Mouse (Mus musculus) midbrain, embryonic 15.5 days (tissue): ENCODE results near the gene C3ar1. TPM values are rescaled to one million over a fixed set of nuclear protein-coding genes. Genes with fewer than 3 reads are reported as not detected.

Experiments
- ATAC-seq: fragments of 200-750 bp; cut with Nextera tagmentation; replicated peaks from 2 replicates; pipeline ENCODE4 v1.8.0; 2017; ENCODE audit warnings: moderate TSS enrichment
- H3K27ac ChIP-seq: fragments of 300-500 bp; sonication (generic); 2 replicates; pipeline ENCODE4 v1.5.1; 2015; ENCODE audit warnings: mild to moderate bottlenecking, inconsistent platforms
- H3K27me3 ChIP-seq: fragments of 300-500 bp; sonication (generic); replicated peaks from 2 replicates; pipeline ENCODE4 v1.6.1; 2015; ENCODE audit warnings: inconsistent platforms
- H3K36me3 ChIP-seq: fragments of 300-500 bp; sonication (generic); replicated peaks from 2 replicates; pipeline ENCODE4 v1.6.1; 2015; ENCODE audit warnings: inconsistent platforms
- H3K4me1 ChIP-seq: fragments of 300-500 bp; sonication (generic); 2 replicates; pipeline ENCODE4 v1.6.1; 2015; ENCODE audit warnings: inconsistent platforms
- H3K4me2 ChIP-seq: fragments of 300-500 bp; sonication (generic); 2 replicates; pipeline ENCODE4 v1.6.1; 2015; ENCODE audit warnings: inconsistent platforms, mild to moderate bottlenecking, moderate library complexity
- H3K4me3 ChIP-seq: fragments of 300-500 bp; sonication (generic); 2 replicates; pipeline ENCODE4 v1.5.1; 2015; ENCODE audit warnings: mild to moderate bottlenecking, inconsistent platforms
- H3K9ac ChIP-seq: fragments of 300-500 bp; sonication (generic); 2 replicates; pipeline ENCODE4 v1.6.1; 2015; ENCODE audit warnings: mild to moderate bottlenecking, inconsistent platforms
- H3K9me3 ChIP-seq: fragments of 300-500 bp; sonication (generic); 2 replicates; pipeline ENCODE4 v1.6.1; 2016; ENCODE audit warnings: inconsistent platforms
- WGBS: fragments of 180-500 bp; shearing (Covaris S2); methylation state at CpG from one replicate; pipeline ENCODE4 v1.1.7; 2015; ENCODE audit warnings: mixed read lengths; 5-methylcytosine and 5-hydroxymethylcytosine counted together
- polyA plus RNA-seq: library from polyadenylated mRNA; unstranded; fragments of >200 nt; fragmentation: Nextera tagmentation; extraction: Ambion mirVana; gene quantifications from 2 replicates; pipeline ENCODE4 v1.2.1, GENCODE M21; 2015

Gene C3ar1
- polyA plus RNA-seq, 1 experiment from 2014 or later = 1.4 TPM

GRCm38 (mm10) chr6:122867914-122868313 lies 12.0 kb upstream of the C3ar1 start:
- ATAC-seq = no peak
- Histone ChIP-seq H3K27ac (no peak overlapping the region), H3K27me3 (no peaks in the 10 kb centered on the region), H3K36me3 (no peaks in the 10 kb centered on the region), H3K4me1 (no peaks in the 10 kb centered on the region), H3K9ac (no peak overlapping the region), H3K4me3 (no peak overlapping the region), H3K9me3 (no peaks in the 10 kb centered on the region), H3K4me2 (no peak overlapping the region)
- WGBS = 66% methylated on average over 4 of the region's 4 CpGs

- no peaks in the 10 kb centered on the region for H3K9me3 ChIP-seq
- no peak for ATAC-seq
- no peaks in the 10 kb centered on the region for H3K4me1 ChIP-seq
- H3K27ac ChIP-seq = no peak overlapping the region
- no peaks in the 10 kb centered on the region for H3K36me3 ChIP-seq
- no peak overlapping the region for H3K9ac ChIP-seq
- WGBS = 89% methylated on average over 1 of the region's 1 CpGs
- no peaks in the 10 kb centered on the region for H3K27me3 ChIP-seq
- no peak overlapping the region for H3K4me3 ChIP-seq
- no peak overlapping the region for H3K4me2 ChIP-seq
Measured at GRCm38 (mm10) chr6:122862871-122863270, 6.9 kb upstream of the C3ar1 start.

- no peaks in the 10 kb centered on the region for H3K27me3 ChIP-seq
- ATAC-seq = no peak
Measured at GRCm38 (mm10) chr6:122862434-122862833, 6.5 kb upstream of the C3ar1 start.

GRCm38 (mm10) chr6:122854552-122854951 lies 1.4 kb downstream of the C3ar1 start:
- H3K27me3 ChIP-seq = no peaks in the 10 kb centered on the region
- no peaks in the 10 kb centered on the region for H3K9me3 ChIP-seq
- H3K9ac ChIP-seq = no peak overlapping the region
- H3K4me3 ChIP-seq = no peak overlapping the region
- H3K36me3 ChIP-seq = no peaks in the 10 kb centered on the region
- H3K27ac ChIP-seq = no peak overlapping the region
- WGBS = 81% methylated on average over 12 of the region's 12 CpGs
- H3K4me1 ChIP-seq = no peaks in the 10 kb centered on the region
- ATAC-seq = no peak
- no peak overlapping the region for H3K4me2 ChIP-seq

More at GRCm38 (mm10) chr6:122862434-122862833, 6.5 kb upstream of the C3ar1 start:
- Histone ChIP-seq H3K4me2 (no peak overlapping the region), H3K4me1 (no peaks in the 10 kb centered on the region), H3K9ac (no peak overlapping the region), H3K4me3 (no peak overlapping the region), H3K9me3 (no peaks in the 10 kb centered on the region), H3K27ac (no peak overlapping the region), H3K36me3 (no peaks in the 10 kb centered on the region)
- 87% methylated on average over 6 of the region's 6 CpGs for WGBS

- no peaks in the 10 kb centered on the region for H3K27me3 ChIP-seq
- H3K4me3 ChIP-seq = no peak overlapping the region
- no peak for ATAC-seq
- H3K9ac ChIP-seq = no peak overlapping the region
- H3K4me2 ChIP-seq = no peak overlapping the region
- H3K36me3 ChIP-seq = no peaks in the 10 kb centered on the region
- H3K27ac ChIP-seq = no peak overlapping the region
- H3K9me3 ChIP-seq = no peaks in the 10 kb centered on the region
- WGBS = 95% methylated on average over 2 of the region's 2 CpGs
- H3K4me1 ChIP-seq = no peaks in the 10 kb centered on the region
Measured at GRCm38 (mm10) chr6:122852696-122853095, 3.3 kb downstream of the C3ar1 start.

- Histone ChIP-seq H3K4me3 (no peak overlapping the region), H3K36me3 (peaks cover 24% of the 10 kb centered on the region), H3K27ac (no peak overlapping the region), H3K9me3 (no peaks in the 10 kb centered on the region), H3K4me1 (no peaks in the 10 kb centered on the region), H3K9ac (no peak overlapping the region), H3K27me3 (no peaks in the 10 kb centered on the region), H3K4me2 (no peak overlapping the region)
- ATAC-seq = no peak
- 79% methylated on average over 6 of the region's 6 CpGs for WGBS
Measured at GRCm38 (mm10) chr6:122843759-122844158, 12.2 kb downstream of the C3ar1 start.

- no peak overlapping the region for H3K27ac ChIP-seq
- no peaks in the 10 kb centered on the region for H3K9me3 ChIP-seq
- H3K9ac ChIP-seq = no peak overlapping the region
- peaks cover 58% of the 10 kb centered on the region for H3K36me3 ChIP-seq
- no peaks in the 10 kb centered on the region for H3K4me1 ChIP-seq
- no peak overlapping the region for H3K4me2 ChIP-seq
- H3K27me3 ChIP-seq = no peaks in the 10 kb centered on the region
- 94% methylated on average over 5 of the region's 5 CpGs for WGBS
- H3K4me3 ChIP-seq = no peak overlapping the region
- ATAC-seq = no peak
Measured at GRCm38 (mm10) chr6:122837539-122837938, 18.4 kb downstream of the C3ar1 start.

GRCm38 (mm10) chr6:122836974-122837373 lies 19.0 kb downstream of the C3ar1 start:
- H3K4me3 ChIP-seq = no peak overlapping the region
- no peak overlapping the region for H3K9ac ChIP-seq
- H3K4me2 ChIP-seq = no peak overlapping the region
- no peaks in the 10 kb centered on the region for H3K4me1 ChIP-seq
- H3K36me3 ChIP-seq = peaks cover 58% of the 10 kb centered on the region
- H3K9me3 ChIP-seq = no peaks in the 10 kb centered on the region
- 97% methylated on average over 3 of the region's 3 CpGs for WGBS
- ATAC-seq = no peak
- H3K27me3 ChIP-seq = no peaks in the 10 kb centered on the region
- H3K27ac ChIP-seq = no peak overlapping the region

- no peaks in the 10 kb centered on the region for H3K27me3 ChIP-seq
- no peak overlapping the region for H3K4me3 ChIP-seq
- 71% methylated on average over 4 of the region's 4 CpGs for WGBS
- H3K36me3 ChIP-seq = peaks cover 54% of the 10 kb centered on the region
- no peaks in the 10 kb centered on the region for H3K9me3 ChIP-seq
- ATAC-seq = no peak
- no peaks in the 10 kb centered on the region for H3K4me1 ChIP-seq
- no peak overlapping the region for H3K4me2 ChIP-seq
- no peak overlapping the region for H3K27ac ChIP-seq
- H3K9ac ChIP-seq = no peak overlapping the region
Measured at GRCm38 (mm10) chr6:122834365-122834764, 21.6 kb downstream of the C3ar1 start.

- H3K27ac ChIP-seq = no peak overlapping the region
- peaks cover 44% of the 10 kb centered on the region for H3K36me3 ChIP-seq
- H3K4me3 ChIP-seq = no peak overlapping the region
- H3K4me1 ChIP-seq = no peaks in the 10 kb centered on the region
- no peak overlapping the region for H3K4me2 ChIP-seq
- H3K9ac ChIP-seq = no peak overlapping the region
- 83% methylated on average over 7 of the region's 7 CpGs for WGBS
- H3K9me3 ChIP-seq = no peaks in the 10 kb centered on the region
- no peaks in the 10 kb centered on the region for H3K27me3 ChIP-seq
- no peak for ATAC-seq
Measured at GRCm38 (mm10) chr6:122832880-122833279, 23.1 kb downstream of the C3ar1 start.

GRCm38 (mm10) chr6:122828086-122828485 lies 27.9 kb downstream of the C3ar1 start:
- WGBS = 39% methylated on average over 13 of the region's 13 CpGs
- no peaks in the 10 kb centered on the region for H3K27me3 ChIP-seq
- no peak overlapping the region for H3K4me3 ChIP-seq
- no peak overlapping the region for H3K27ac ChIP-seq
- H3K36me3 ChIP-seq = peaks cover 6% of the 10 kb centered on the region; the same call in 1 of the 2 replicates
- no peaks in the 10 kb centered on the region for H3K9me3 ChIP-seq
- H3K9ac ChIP-seq = no peak overlapping the region
- H3K4me2 ChIP-seq = no peak overlapping the region
- H3K4me1 ChIP-seq = peaks cover 16% of the 10 kb centered on the region
- no peak for ATAC-seq

- H3K9me3 ChIP-seq = no peaks in the 10 kb centered on the region
- peak overlapping the region; percentile 37 for H3K4me3 ChIP-seq
- H3K36me3 ChIP-seq = 0 out of 2 replicates have a peak, but pooled peaks cover 2% of the 10 kb centered on the region
- peak overlapping the region; percentile 59 for H3K4me2 ChIP-seq
- peak overlapping the region; percentile 51 for H3K27ac ChIP-seq
- no peaks in the 10 kb centered on the region for H3K27me3 ChIP-seq
- 3% methylated on average over 29 of the region's 29 CpGs for WGBS
- H3K9ac ChIP-seq = peak overlapping the region; percentile 34
- peaks cover 32% of the 10 kb centered on the region for H3K4me1 ChIP-seq
- ATAC-seq = peak; percentile 78
Measured at GRCm38 (mm10) chr6:122825923-122826742, 29.8 kb downstream of the C3ar1 start.

GRCm38 (mm10) chr6:122825166-122825565 lies 30.8 kb downstream of the C3ar1 start:
- no peaks in the 10 kb centered on the region for H3K36me3 ChIP-seq
- H3K4me1 ChIP-seq = peaks cover 40% of the 10 kb centered on the region
- H3K9me3 ChIP-seq = no peaks in the 10 kb centered on the region
- no peak overlapping the region for H3K9ac ChIP-seq
- ATAC-seq = no peak
- no peak overlapping the region for H3K27ac ChIP-seq
- H3K27me3 ChIP-seq = no peaks in the 10 kb centered on the region
- no peak overlapping the region for H3K4me3 ChIP-seq
- no peak overlapping the region for H3K4me2 ChIP-seq
- WGBS = 94% methylated on average over 9 of the region's 9 CpGs
